13 mouse cellular contexts compared by ENCODE assay signal in the genomic region with DNA sequence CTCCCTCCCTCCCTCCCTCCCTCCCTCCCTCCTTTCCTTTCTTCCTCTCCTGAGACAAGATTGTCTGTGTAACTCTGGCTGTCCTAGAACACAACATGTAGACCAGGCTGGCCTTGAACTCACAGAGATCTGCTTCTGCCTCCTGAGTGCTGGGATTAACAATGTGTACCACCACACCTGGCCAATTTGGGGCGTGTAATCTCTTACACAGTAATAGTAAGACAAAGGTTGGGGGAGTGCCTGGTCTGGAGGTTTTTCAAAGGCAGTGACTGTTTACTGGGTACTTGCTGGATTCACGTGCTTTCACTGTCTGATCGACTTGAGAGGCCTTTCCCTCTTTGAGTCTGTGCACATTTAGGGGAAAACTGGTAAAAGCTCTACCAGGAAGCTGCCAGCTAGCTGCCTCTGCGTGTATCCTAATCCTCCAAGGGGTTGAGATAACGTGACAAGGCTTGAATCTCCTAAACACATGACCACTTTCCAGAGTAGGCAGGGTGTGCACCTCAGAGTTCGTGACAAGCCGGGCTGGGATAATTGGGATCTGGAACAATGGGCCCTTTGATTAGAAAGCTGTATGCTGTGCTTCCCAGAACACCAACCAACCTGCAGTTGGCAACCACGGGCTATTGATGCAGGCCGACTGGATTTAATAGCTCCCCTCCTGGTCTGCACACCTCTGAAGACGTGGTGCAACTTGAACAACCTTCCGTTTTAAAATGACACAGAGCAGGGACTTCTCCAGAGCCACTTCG. TPM values are rescaled to one million over a fixed set of nuclear protein-coding genes. Genes with fewer than 3 reads are reported as not detected.
DNase-seq lines count a peak whose midpoint lies in the region; ATAC-seq lines count a peak whose summit lies in the region.
"Had no signal": no experiment of that assay in that cellular context is flagged by ENCODE, and none has a peak within 500 bp of the region (broad histone marks: within the 10 kb centered on the region; RNA-seq: fewer than 3 reads in every experiment).

No protein-coding gene starts in this region.

- no peaks in the 10 kb centered on the region for H3K36me3 ChIP-seq in hindbrain, embryonic 11.5 days (ENCODE audit: control insufficient read depth, insufficient read depth, low read length)
- H3K36me3 ChIP-seq in hindbrain, embryonic 14.5 days (replicated peaks; ENCODE audit: control insufficient read depth, insufficient read depth) = no peaks in the 10 kb centered on the region
- H3K36me3 ChIP-seq in forebrain, embryonic 12.5 days (replicated peaks) = no peaks in the 10 kb centered on the region
- H3K36me3 ChIP-seq in limb, embryonic 12.5 days = no peaks in the 10 kb centered on the region

- H3K27ac ChIP-seq in hindbrain, embryonic 11.5 days (ENCODE audit: low read depth, low read length) = no peak overlapping the region
- no peak overlapping the region for H3K27ac ChIP-seq in hindbrain, embryonic 14.5 days
- H3K27ac ChIP-seq in forebrain, embryonic 12.5 days = peak overlapping the region; percentile 70
- peak overlapping the region; percentile 73 for H3K27ac ChIP-seq in limb, embryonic 12.5 days
- H3K27ac ChIP-seq: layer of hippocampus, adult 2 months had no signal

- DNase-seq in hindbrain, embryonic 11.5 days (ENCODE audit: low spot score) = peak; percentile 13
- DNase-seq in hindbrain, embryonic 14.5 days (ENCODE audit: low spot score) = no peak
- DNase-seq in NIH3T3 (ENCODE audit: low read depth) = peak; percentile 20
- DNase-seq in cerebellum, postnatal 25 days = no peak
- DNase-seq in layer of hippocampus, postnatal 36 days = no peak
- DNase-seq in gastrocnemius, adult 18-20 months (ENCODE audit: low spot score) = no peak
- DNase-seq: cerebellum, adult 9-11 months; lung, postnatal 14 days; thymus, postnatal 36 days had no signal

- 56% methylated on average over 12 of the region's 12 CpGs for whole genome bisulfite sequencing in hindbrain, embryonic 11.5 days
- WGBS in hindbrain, embryonic 14.5 days = 55% methylated on average over 12 of the region's 12 CpGs
- WGBS in forebrain, embryonic 12.5 days = 18% methylated on average over 12 of the region's 12 CpGs
- WGBS in limb, embryonic 12.5 days = 43% methylated on average over 12 of the region's 12 CpGs

- H3K9me3 ChIP-seq in hindbrain, embryonic 11.5 days (ENCODE audit: control insufficient read depth, low read length) = no peaks in the 10 kb centered on the region
- no peaks in the 10 kb centered on the region for H3K9me3 ChIP-seq in hindbrain, embryonic 14.5 days (ENCODE audit: control insufficient read depth, low read length)
- no peaks in the 10 kb centered on the region for H3K9me3 ChIP-seq in forebrain, embryonic 12.5 days
- no peaks in the 10 kb centered on the region for H3K9me3 ChIP-seq in limb, embryonic 12.5 days

- ATAC-seq in hindbrain, embryonic 11.5 days (ENCODE audit: low FRiP score) = no peak
- no peak for ATAC-seq in hindbrain, embryonic 14.5 days (ENCODE audit: low FRiP score)
- peak; percentile 82; the same call in 1 of the 2 replicates for ATAC-seq in forebrain, embryonic 12.5 days (ENCODE audit: low FRiP score)
- ATAC-seq in limb, embryonic 12.5 days (ENCODE audit: insufficient number of reproducible peaks, insufficient read depth, low FRiP score, low TSS enrichment, low read depth) = peak; percentile 76
- ATAC-seq: hindbrain, embryonic 16.5 days had no signal

- H3K27me3 ChIP-seq in hindbrain, embryonic 11.5 days (ENCODE audit: control insufficient read depth, insufficient read depth, low read length) = no peaks in the 10 kb centered on the region
- H3K27me3 ChIP-seq in hindbrain, embryonic 14.5 days (ENCODE audit: control insufficient read depth, insufficient read depth, low read length) = no peaks in the 10 kb centered on the region
- H3K27me3 ChIP-seq in forebrain, embryonic 12.5 days = no peaks in the 10 kb centered on the region
- H3K27me3 ChIP-seq in limb, embryonic 12.5 days = no peaks in the 10 kb centered on the region

- H3K4me3 ChIP-seq in hindbrain, embryonic 11.5 days (ENCODE audit: low read depth, low read length) = no peak overlapping the region
- H3K4me3 ChIP-seq in hindbrain, embryonic 14.5 days (replicated peaks; ENCODE audit: low read length) = no peak overlapping the region
- H3K4me3 ChIP-seq in forebrain, embryonic 12.5 days (replicated peaks) = no peak overlapping the region
- H3K4me3 ChIP-seq in limb, embryonic 12.5 days (replicated peaks) = no peak overlapping the region
- H3K4me3 ChIP-seq: layer of hippocampus, adult 2 months had no signal

- H3K4me2 ChIP-seq in hindbrain, embryonic 11.5 days (replicated peaks; ENCODE audit: low read depth, low read length) = no peak overlapping the region
- no peak overlapping the region for H3K4me2 ChIP-seq in hindbrain, embryonic 14.5 days (replicated peaks)
- no peak overlapping the region for H3K4me2 ChIP-seq in forebrain, embryonic 12.5 days
- H3K4me2 ChIP-seq in limb, embryonic 12.5 days = no peak overlapping the region

- H3K4me1 ChIP-seq in hindbrain, embryonic 11.5 days (replicated peaks; ENCODE audit: control insufficient read depth, insufficient read depth, low read length) = no peaks in the 10 kb centered on the region
- no peaks in the 10 kb centered on the region for H3K4me1 ChIP-seq in hindbrain, embryonic 14.5 days (replicated peaks; ENCODE audit: control insufficient read depth, insufficient read depth, low read length)
- H3K4me1 ChIP-seq in forebrain, embryonic 12.5 days = peaks cover 15% of the 10 kb centered on the region
- H3K4me1 ChIP-seq in limb, embryonic 12.5 days (replicated peaks) = peaks cover 8% of the 10 kb centered on the region

- H3K9ac ChIP-seq in hindbrain, embryonic 11.5 days (ENCODE audit: low read depth, low read length) = no peak overlapping the region
- no peak overlapping the region for H3K9ac ChIP-seq in hindbrain, embryonic 14.5 days
- no peak overlapping the region for H3K9ac ChIP-seq in forebrain, embryonic 12.5 days
- H3K9ac ChIP-seq in limb, embryonic 12.5 days (replicated peaks) = no peak overlapping the region

RNA-seq across cellular contexts. Expression of gene Zfp148, which starts 54.8 kb away (rescaled TPM):
- 48.8 and 48.9 TPM in 2 replicates for polyA plus RNA-seq in hindbrain, embryonic 11.5 days (2014; fragmentation: Nextera tagmentation; extraction: Ambion mirVana)
- polyA plus RNA-seq in hindbrain, embryonic 14.5 days (2014; fragmentation: Nextera tagmentation; extraction: Ambion mirVana) = 42.1 and 49.2 TPM in 2 replicates
- polyA plus RNA-seq in forebrain, embryonic 12.5 days (2016; fragmentation: Nextera tagmentation; extraction: Ambion mirVana) = 71.1 and 71.2 TPM in 2 replicates
- 60.9 and 66.4 TPM in 2 replicates for polyA plus RNA-seq in limb, embryonic 12.5 days (2016; fragmentation: Nextera tagmentation; extraction: Ambion mirVana)
- total RNA-seq in layer of hippocampus, postnatal 36 days (2021) = 100 to 1,000 TPM; 159 to 164 TPM
- total RNA-seq in gastrocnemius, adult 18-20 months (2021) = 10 to 100 TPM; 23.2 to 27.6 TPM

Comparison
In these comparisons a context has a peak if more than half of its experiments do, and no peak if none do; other contexts are left out.
1. DNase-seq: peak in hindbrain, embryonic 11.5 days (single experiment) and NIH3T3 (single experiment); none in hindbrain, embryonic 14.5 days (single experiment), cerebellum, postnatal 25 days (0 of 2), layer of hippocampus, postnatal 36 days (0 of 2) and gastrocnemius, adult 18-20 months (single experiment).
2. ATAC-seq: peak in forebrain, embryonic 12.5 days (single experiment) and limb, embryonic 12.5 days (single experiment); none in hindbrain, embryonic 11.5 days (single experiment) and hindbrain, embryonic 14.5 days (single experiment).
3. H3K27ac ChIP-seq: peak in forebrain, embryonic 12.5 days (single experiment) and limb, embryonic 12.5 days (single experiment); none in hindbrain, embryonic 11.5 days (single experiment) and hindbrain, embryonic 14.5 days (single experiment).